Mouse (Mus musculus): ENCODE results near the gene Man2a2.
"Not testable (repeated sequence)": the region's sequence is repeated elsewhere in the genome, so short reads cannot be mapped to it uniquely, and the experiment has no call there.

The Man2a2 gene

DNA sequence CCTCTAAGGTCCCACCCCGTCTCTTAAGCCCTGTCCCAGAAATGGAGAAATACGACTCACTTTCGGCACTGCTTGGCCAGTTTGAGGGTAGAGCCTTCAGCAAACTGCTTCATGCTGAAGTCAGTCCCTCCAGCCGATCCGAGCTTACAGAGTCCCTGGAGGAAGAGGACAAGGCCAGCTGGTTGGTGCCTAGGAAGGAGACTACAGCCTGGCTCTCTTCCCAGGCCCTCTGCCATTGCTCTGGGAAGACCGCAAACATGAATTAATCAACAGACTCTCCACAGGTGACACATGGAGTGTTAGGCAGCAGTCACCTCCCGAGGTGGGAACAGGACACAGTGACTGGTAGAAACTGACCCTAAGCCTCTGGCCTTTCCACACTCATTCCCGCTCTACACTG lies 40.9 kb downstream of the Man2a2 start:
- DNase-seq: no peak

DNA sequence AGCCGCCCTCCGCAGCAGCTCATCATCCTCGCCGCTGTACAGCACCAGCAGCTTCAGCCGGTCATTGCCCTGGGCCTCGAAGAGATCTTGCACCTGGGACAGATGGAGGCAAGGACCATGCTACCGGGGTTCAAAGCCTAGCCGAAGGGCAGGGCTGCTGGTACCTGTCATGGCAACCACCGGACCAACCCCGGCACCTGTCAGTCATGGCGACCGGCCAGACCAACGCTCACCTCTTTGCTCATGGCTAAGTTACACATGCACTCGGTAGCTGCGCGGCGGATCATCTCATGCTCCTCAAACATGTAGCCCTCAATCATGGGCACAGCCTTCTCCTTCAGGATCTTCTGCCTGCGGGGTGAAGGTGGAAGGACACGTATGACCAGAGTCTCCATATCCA lies 45.1 kb downstream of the Man2a2 start:
- no peak for DNase-seq

DNA sequence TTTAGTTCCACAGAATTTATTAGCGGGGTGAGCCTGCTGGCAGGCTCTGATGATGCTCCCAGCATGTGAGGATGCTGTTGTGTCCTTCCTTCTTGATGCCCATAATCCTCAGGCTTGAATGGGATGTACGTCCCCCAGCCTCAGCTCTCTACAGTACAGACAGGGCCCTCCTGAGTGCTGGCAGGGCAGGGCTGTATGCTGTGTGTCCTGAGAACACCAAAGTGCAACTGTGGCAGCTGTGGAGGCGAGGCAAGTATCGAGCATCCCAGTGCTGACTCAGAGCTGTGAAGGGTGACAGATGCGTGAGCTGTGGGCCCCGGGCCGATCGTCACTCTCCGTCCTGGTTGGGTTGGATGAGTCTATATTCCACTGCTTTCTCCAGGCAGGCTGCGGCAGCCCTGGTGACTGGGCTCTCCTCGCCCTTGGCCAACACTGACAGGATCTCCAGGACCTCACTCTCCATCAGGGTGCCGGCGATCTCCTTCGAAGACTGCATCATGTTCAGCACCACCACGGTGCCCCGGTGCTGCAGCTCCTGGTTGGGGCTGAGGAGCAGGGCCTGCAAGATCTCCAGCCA lies 45.8 kb downstream of the Man2a2 start:
- DNase-seq: no peak

DNA sequence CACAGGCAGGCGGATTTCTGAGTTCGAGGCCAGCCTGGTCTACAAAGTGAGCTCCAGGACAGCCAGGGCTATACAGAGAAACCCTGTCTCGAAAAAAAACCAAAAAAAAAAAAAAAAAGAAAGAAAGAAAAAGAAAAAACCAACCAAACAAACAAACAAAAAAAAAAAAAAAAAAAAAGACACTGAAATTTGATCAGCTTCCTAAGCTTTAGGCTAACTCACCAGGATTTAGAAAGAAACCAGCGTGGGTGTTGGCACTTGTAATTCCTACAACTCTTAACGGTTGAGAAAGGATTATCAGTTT lies 46.4 kb downstream of the Man2a2 start:
- not testable (repeated sequence) for DNase-seq

DNA sequence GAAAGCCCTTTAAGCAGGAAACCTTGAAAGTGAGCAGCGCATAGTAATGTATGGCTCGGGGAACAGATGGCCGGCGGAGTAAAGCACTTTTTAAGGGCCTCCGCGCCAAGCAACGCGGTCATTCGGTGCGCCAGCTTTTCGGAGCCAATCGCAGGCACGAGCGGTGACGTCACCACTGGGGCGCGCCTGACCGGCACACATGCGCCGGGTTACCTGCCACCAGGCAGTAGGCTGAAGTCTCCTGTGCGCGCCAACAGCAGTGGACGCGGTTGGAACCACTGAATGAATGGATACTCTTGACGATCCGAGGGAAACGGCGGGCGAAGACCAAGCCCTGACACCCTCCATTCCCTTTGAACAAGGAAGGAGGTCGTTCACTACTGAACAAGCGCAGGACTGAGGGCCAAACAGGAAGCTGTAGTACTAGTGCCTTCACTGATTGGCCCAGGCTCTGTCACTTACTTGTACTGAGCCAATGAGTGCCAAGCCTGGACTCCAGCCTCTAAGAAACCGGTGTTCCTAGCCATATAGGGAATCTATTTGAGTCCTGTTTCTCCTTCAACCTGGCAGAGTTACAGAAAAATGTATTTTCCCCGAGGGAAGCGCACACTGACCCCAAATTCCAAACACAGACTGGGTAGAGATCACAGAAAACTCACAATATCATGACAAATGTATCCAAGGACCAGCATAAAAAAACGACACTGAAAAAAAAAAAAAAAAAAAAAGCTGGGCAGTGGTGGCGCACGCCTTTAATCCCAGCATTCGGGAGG lies 46.9 kb downstream of the Man2a2 start, which contains the start of gene Rccd1:
Gene Rccd1 (minus strand): TSS at position 412 of the 773 bp plus-strand sequence.
- DNase-seq: peak; percentile 96

DNA sequence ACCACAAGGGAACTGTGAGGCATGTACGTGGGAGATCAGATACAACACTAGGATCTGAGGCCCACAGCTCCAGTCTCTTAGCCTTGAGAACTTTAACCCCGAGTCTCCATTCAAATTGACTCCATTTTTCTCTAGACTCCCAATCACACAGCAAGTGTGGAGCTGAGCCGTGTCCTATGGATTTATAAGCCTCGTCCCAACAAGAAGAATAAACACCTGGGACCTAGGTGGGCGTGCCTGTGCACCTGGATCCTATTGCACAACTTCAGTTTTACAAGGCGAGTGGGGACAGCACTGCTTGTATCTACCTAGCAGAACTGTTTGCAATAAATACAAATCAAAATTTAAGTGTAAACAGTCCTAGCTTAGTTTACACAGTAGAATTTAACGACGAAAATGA lies 47.8 kb downstream of the Man2a2 start:
- DNase-seq: no peak

DNA sequence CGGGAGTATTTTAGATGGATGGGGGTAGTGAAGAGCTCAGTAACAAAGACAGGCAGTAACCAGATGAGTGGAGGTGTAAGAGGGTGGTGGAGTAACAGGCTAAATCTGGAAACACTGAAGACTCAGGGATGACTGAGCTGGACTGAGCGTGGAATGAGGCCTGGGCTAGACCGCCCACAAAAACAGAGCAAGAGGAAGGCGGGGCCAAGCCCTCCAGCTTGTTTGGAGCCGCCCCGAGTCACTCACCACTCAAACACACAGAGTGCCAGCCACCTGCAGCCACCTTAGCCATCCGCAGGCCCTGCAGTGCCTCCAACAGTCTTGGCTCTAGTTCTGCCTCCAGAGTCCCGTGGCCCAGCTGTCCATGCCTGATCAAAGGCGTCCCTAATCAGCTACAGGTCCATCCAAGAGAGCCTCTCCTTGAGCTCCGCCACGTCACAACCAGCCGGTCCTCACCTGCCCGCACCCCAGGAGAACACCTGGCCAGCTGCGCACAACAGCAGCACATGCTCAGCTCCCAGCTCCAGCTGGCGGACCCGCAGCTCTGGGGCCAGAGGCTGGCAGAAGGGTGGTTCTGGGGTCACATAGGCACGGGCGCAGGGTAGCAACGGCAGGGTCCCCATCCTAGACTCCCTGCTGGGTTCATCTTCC lies 51.2 kb downstream of the Man2a2 start:
- DNase-seq: no peak

DNA sequence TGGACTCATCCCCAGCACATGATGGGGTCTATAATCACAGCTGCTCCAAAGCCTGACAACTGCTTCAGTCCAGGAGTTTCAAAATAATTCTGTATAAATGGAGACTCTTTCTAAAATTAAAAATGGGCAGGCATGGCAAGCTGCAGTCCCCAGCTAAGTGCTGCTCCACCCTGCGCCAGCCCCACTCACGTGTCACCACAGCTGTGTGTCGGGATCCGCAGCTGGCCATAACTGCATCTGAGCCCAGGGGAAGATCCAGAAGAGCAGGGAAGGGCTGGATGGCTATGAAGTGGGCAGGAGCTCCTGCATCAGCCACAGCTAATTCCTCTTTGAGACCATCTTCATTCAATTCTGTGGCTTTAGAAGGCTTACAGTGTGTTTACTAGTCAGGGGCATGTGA lies 52.5 kb downstream of the Man2a2 start:
- DNase-seq: no peak

DNA sequence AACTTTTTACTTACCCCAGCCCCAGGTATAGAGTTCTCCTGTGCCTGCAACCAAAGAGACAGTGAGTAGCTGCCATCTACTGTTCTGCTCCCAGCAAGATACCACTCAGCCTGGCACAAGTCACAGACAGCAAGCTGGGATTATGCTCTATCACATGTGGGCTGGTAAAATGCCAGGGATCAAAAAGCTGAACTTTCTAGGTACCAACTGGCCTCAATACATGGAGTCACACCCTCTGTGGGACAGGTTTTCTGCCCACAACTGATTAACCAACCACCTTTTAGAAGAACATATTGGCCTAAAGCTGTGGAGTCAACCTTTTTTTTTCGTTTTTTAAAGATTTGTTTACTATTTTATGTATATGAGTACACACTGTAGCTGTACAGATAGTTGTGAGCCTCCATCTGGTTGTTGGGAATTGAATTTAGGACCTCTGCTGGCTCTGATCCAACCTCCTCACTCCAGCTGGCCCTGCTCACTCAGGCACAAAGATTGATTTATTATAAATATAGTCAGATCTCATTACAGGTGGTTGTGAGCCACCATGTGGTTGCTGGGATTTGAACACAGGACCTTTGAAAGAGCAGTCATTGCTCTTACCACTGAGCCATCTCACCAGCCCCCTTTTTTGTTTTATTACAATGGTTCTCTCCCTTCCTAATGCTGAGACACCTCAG lies 53.6 kb downstream of the Man2a2 start:
- peak; percentile 25 for DNase-seq

DNA sequence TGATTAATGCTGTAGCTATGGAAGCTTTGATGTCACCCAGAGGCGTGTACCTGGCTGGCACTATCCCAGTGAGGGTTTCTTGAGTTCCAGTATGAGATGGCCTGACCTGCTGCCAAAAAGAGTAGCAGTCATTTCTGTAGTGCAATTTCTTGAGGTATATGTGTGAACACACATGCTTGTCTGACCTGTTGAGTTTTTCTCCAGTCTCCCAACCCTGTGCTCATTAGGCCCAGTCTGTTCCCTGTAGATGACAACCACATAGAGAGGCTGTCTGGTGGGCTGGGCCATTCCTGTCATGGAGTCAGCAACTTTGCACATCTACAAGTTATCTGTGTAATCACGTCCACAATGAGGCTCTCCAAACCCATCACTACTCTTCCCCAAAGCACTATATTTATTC lies 55.4 kb downstream of the Man2a2 start:
- DNase-seq: no peak

DNA sequence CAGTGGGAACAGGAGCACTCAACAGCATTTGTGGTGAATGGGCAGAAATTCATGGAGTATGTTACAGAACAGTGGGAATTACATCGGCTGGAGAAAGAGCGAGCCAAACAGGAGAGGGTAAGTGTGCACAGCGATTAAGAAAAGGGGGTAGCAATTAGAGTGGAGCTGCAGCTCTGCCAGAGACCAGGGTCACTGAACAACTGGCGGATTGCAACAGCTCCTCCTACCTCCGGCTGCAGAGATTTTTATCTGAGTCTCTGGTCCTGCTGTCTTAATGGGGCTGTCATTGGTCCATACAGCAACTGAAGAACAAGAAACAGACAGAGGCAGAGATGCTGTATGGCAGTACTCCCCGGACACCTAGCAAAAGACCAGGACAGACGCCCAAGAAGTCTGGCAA lies 60.4 kb downstream of the Man2a2 start:
- DNase-seq: no peak

DNA sequence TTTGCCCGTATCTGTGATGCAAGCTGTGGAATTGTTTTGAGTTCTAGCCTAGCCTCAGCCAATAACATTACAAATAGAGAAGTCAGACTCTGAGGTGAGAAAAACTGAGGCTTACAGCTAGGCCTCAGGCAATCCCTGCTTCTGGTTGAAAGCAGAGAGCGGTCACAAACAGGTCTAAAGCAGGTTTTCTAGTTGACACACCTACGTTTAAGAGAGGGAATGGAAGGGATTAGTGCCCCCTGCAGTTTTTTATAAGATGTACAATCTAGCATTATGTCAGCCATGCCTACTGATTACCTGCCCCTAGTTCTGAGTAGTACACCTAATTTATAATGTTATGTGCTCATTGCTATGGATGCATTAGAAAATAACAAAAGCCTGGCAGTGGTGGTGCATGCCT lies 63.4 kb downstream of the Man2a2 start:
- no peak for DNase-seq

DNA sequence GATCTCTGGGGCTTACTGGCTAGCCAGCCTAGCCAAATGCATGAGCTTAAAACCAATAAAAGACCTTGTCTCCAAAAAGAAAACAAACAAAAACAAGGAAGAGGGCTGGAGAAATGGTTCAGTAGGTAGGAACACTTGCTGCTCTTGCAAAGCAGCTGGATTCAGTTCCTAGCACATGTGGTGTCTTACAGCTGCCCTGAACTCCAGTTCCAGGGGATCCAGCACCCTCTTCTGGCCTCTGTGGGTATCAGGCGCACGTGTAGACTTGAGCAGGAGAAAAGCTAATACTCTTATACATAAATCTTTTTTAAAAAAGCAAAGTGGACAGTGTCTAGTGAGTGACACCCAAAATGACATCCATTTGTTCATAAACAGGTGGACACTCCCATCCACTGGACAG lies 69.7 kb downstream of the Man2a2 start:
- DNase-seq: no peak

DNA sequence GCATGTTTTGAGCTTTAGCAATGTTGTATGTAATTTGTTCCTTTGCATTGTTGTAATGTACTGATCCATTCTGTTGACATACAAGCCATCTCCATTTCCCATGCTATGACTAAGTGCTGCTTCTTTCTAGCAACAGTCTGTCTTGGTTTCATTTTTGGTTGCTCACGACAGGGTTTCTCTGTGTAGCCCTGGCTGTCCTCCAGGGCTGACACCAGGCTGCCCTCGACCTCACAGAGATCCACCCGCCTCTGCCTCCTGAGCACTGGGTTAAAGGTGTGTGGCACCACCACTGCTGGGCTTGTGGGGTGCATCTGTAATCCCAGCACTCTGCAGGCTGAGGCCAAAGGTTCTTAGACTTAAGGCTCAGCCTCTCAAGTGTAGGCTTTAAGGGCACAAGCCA lies 71.6 kb downstream of the Man2a2 start:
- no peak for DNase-seq

Measured in kidney, postnatal 14 days (tissue).